Mouse (Mus musculus): ENCODE data around the gene Zfp978. TPM values are rescaled to one million over a fixed set of nuclear protein-coding genes. Genes with fewer than 3 reads are reported as not detected.
"Not testable (repeated sequence)": the region's sequence is repeated elsewhere in the genome, so short reads cannot be mapped to it uniquely, and the experiment has no call there.

The Zfp978 gene
- polyA plus RNA-seq, 1 experiment from 2014 or later: 0.37 TPM

DNA sequence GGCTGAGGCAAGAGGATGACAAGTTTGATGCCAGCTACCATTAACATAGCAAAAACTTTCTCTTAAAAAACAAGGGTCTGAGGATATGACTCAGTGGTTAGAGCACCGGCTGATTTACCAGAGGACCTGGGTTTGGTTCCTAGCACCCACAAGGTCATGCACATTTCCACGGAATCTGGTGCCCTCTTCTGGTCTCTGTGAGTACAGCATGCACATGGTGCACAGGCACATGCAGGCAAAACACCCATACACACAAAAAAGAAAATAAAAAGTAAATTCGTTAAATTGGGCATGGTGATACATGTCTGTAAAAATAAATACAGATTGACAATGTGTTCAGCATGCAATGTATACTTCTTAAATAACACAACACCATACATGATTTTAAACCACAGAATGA lies 20.9 kb upstream of the Zfp978 start:
- H3K36me3 ChIP-seq (ENCODE audit: control insufficient read depth, insufficient read depth, low read length); ATAC-seq (replicated peaks; ENCODE audit: low FRiP score); H3K4me1 ChIP-seq (replicated peaks; ENCODE audit: control insufficient read depth, insufficient read depth, low read length); H3K27me3 ChIP-seq (replicated peaks; ENCODE audit: control insufficient read depth, insufficient read depth, low read length); H3K4me3 ChIP-seq (ENCODE audit: low read depth, low read length); H3K4me2 ChIP-seq; H3K27ac ChIP-seq (ENCODE audit: low read depth, low read length); H3K9ac ChIP-seq (ENCODE audit: low read depth, low read length): not testable (repeated sequence)
- peaks cover 53% of the 10 kb centered on the region for H3K9me3 ChIP-seq (ENCODE audit: control insufficient read depth, low read length)
- 65% methylated on average over 3 of the region's 3 CpGs for WGBS
- peak; percentile 23 for DNase-seq (ENCODE audit: low spot score)

DNA sequence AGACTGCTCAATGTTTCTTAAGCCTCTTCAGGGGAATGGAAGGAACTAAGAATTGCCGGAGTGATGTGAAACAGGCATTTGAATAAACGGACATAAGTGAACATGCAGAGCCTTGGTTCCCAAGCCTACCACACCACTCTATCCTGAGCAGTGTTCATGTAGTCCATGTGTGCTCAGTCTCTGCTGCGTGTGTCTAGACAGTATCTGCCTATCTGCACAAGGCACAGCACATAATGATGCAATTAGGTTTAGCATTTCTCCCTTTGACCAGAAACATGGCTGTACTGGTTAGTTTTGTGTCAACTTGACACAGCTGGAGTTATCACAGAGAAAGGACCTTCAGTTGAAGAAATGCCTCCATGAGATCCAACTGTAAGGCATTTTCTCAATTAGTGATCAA lies 20.2 kb upstream of the Zfp978 start:
- H3K27ac ChIP-seq (ENCODE audit: low read depth, low read length); ATAC-seq (replicated peaks; ENCODE audit: low FRiP score); H3K36me3 ChIP-seq (ENCODE audit: control insufficient read depth, insufficient read depth, low read length); H3K9ac ChIP-seq (ENCODE audit: low read depth, low read length); H3K4me1 ChIP-seq (replicated peaks; ENCODE audit: control insufficient read depth, insufficient read depth, low read length); H3K27me3 ChIP-seq (replicated peaks; ENCODE audit: control insufficient read depth, insufficient read depth, low read length); H3K4me3 ChIP-seq (ENCODE audit: low read depth, low read length); H3K4me2 ChIP-seq: not testable (repeated sequence)
- peak; percentile 25 for DNase-seq (ENCODE audit: low spot score)
- H3K9me3 ChIP-seq (ENCODE audit: control insufficient read depth, low read length): peaks cover 47% of the 10 kb centered on the region
- WGBS: 78% methylated on average over 3 of the region's 3 CpGs

DNA sequence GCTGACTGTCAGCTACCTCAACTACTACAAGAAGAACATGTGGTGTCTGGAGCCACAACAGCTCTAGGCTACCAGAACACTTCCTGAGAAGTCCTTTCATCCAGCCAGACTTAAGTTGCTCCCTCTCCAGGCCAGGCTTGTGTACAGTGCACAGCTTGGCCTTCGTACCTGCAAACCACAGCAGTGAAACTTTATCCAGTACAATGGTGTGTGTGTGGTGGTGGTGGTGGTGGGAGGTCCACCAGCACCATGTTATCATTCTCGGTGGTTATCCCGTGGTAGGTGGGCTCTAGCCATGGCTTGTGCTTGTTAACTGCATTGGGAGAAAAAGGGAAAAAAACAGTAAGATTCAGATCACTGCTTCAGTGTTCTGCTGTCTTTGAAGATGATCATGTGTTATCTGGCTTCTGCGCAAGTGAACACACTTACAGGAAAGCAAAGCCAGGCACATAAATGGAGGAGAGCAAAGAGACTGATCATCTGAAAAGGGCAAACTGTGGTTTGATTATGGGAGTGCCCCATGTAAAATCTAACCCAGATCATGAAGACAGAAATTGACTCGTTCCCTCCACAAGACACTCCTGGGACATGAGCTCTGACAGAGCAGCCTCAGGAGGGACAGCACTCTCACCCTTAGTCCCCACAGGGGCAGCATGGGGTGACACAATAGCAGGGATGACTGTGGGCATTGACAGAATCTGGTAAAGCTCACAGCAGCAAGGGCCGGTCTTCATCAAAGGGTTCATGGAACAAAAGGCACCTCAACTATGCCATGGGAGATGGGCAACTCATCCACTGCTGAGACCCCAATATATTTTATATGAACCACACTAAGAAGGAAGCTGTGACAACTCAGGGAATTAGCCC lies 17.8 kb upstream of the Zfp978 start:
- not testable (repeated sequence) for H3K4me1 ChIP-seq (replicated peaks; ENCODE audit: control insufficient read depth, insufficient read depth, low read length); H3K9ac ChIP-seq (ENCODE audit: low read depth, low read length); H3K4me2 ChIP-seq; H3K36me3 ChIP-seq (ENCODE audit: control insufficient read depth, insufficient read depth, low read length); H3K4me3 ChIP-seq (ENCODE audit: low read depth, low read length); H3K27me3 ChIP-seq (replicated peaks; ENCODE audit: control insufficient read depth, insufficient read depth, low read length); H3K27ac ChIP-seq (ENCODE audit: low read depth, low read length)
- DNase-seq (ENCODE audit: low spot score) (peak; percentile 41), ATAC-seq (replicated peaks; ENCODE audit: low FRiP score) (peak; percentile 83)
- 72% methylated on average over 6 of the region's 6 CpGs for WGBS
- peaks cover 40% of the 10 kb centered on the region for H3K9me3 ChIP-seq (ENCODE audit: control insufficient read depth, low read length)

DNA sequence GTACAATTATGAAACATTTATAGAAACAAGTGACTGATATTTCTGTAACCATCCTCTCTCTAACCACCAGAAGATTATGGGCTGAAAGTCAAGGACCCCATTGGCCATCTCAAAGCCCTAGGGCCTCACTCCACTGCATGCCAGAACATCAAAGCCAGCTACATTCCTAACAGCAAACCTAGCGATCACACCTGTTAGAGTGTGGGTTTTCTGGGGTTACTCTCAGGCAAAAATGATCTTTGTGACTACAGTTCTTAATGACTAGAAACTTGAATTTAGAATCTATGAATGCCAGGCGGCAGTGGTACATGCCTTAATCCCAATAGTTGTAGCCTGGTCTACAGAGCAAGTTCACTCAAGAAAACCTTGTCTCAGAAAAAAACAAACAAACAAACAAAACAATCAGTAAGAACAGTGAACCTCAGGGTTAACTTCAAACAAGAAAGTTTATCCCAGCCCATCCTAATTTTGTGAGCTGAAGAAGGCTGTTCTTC lies 16.0 kb upstream of the Zfp978 start:
- H3K36me3 ChIP-seq (ENCODE audit: control insufficient read depth, insufficient read depth, low read length); H3K4me1 ChIP-seq (replicated peaks; ENCODE audit: control insufficient read depth, insufficient read depth, low read length); DNase-seq (ENCODE audit: low spot score); H3K27me3 ChIP-seq (replicated peaks; ENCODE audit: control insufficient read depth, insufficient read depth, low read length); H3K4me2 ChIP-seq; H3K27ac ChIP-seq (ENCODE audit: low read depth, low read length); ATAC-seq (replicated peaks; ENCODE audit: low FRiP score); H3K9ac ChIP-seq (ENCODE audit: low read depth, low read length); H3K4me3 ChIP-seq (ENCODE audit: low read depth, low read length): not testable (repeated sequence)
- 79% methylated on average over 2 of the region's 2 CpGs for WGBS
- peaks cover 44% of the 10 kb centered on the region for H3K9me3 ChIP-seq (ENCODE audit: control insufficient read depth, low read length)

DNA sequence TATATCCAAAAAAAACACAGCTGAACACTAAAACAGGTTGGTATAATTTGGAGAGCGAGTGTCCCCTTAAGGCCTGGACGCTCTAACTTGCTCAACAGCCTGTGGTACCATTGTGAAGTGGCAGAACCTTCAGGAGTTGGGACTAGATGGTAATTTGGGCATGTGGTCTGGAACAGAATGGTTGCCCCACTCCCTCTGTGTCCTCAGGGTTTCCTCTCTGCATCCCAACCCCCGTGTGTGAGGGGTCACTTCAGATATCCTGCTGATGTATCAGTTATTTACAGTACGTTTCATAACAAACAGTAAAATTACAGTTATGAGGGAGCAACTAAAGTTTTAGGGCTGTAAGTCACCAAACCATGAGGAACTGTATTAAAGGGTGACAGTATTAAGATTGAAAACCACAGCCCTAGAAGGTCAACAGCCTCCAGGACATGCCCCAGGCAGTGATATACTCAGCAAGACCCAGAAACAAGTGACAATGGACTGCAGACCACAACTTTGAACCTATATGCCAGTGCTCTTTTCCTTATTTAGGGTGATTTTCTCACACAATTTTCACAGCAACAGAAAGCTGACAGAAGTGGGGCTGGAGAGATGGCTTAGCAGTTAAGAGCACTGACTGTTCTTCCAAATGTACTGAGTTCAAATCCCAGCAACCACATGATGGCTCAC lies 14.6 kb upstream of the Zfp978 start:
- not testable (repeated sequence) for H3K27ac ChIP-seq (ENCODE audit: low read depth, low read length); H3K4me1 ChIP-seq (replicated peaks; ENCODE audit: control insufficient read depth, insufficient read depth, low read length); H3K4me2 ChIP-seq; H3K4me3 ChIP-seq (ENCODE audit: low read depth, low read length); H3K27me3 ChIP-seq (replicated peaks; ENCODE audit: control insufficient read depth, insufficient read depth, low read length); H3K9ac ChIP-seq (ENCODE audit: low read depth, low read length); H3K36me3 ChIP-seq (ENCODE audit: control insufficient read depth, insufficient read depth, low read length); ATAC-seq (replicated peaks; ENCODE audit: low FRiP score)
- DNase-seq (ENCODE audit: low spot score): peak; percentile 12
- WGBS: 59% methylated on average over 4 of the region's 4 CpGs
- peaks cover 50% of the 10 kb centered on the region for H3K9me3 ChIP-seq (ENCODE audit: control insufficient read depth, low read length)

DNA sequence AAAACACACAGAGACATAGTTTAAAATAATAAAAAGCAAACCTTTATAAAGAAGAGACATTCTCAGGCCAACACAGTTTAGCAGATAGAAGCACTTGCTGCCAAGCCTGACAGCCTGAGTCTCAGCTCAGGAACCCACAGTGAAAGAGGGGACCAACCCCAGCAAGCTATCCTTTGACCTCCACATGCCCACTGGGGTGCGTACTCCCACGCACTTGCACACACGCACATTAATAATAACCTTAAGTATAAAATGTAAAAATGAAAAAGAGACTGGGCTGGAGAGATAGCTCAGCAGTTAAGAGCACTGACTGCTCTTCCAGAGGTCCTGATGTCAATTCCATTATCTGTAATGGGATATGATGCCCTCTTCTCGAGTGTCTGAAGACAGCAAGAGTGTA lies 13.8 kb upstream of the Zfp978 start:
- not testable (repeated sequence) for H3K27ac ChIP-seq (ENCODE audit: low read depth, low read length); H3K4me2 ChIP-seq; H3K4me1 ChIP-seq (replicated peaks; ENCODE audit: control insufficient read depth, insufficient read depth, low read length); H3K27me3 ChIP-seq (replicated peaks; ENCODE audit: control insufficient read depth, insufficient read depth, low read length); H3K36me3 ChIP-seq (ENCODE audit: control insufficient read depth, insufficient read depth, low read length); H3K9ac ChIP-seq (ENCODE audit: low read depth, low read length); H3K4me3 ChIP-seq (ENCODE audit: low read depth, low read length); ATAC-seq (replicated peaks; ENCODE audit: low FRiP score)
- peaks cover 50% of the 10 kb centered on the region for H3K9me3 ChIP-seq (ENCODE audit: control insufficient read depth, low read length)
- peak; percentile 29 for DNase-seq (ENCODE audit: low spot score)
- WGBS: 58% methylated on average over 4 of the region's 4 CpGs

DNA sequence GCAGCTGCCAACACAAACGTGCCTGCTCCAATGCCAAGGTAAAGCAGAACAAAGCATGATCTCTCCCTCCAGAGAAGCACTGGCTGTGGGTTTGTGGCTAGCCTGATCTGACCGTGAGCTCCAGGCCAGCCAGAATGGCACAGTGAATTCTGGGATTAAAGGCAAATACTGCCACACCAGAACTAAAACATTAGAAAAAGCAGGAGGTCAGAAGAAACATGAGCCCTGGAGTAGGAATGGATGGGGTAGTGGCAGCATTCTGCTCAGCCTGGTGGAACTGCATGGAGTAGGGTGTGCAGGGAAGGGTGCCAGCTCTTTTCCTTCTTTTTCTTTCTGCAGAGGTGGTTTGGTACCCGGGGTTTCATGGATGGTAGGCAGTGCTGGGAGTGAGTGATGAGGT lies 13.2 kb upstream of the Zfp978 start:
- H3K27me3 ChIP-seq (replicated peaks; ENCODE audit: control insufficient read depth, insufficient read depth, low read length); H3K4me2 ChIP-seq; H3K9ac ChIP-seq (ENCODE audit: low read depth, low read length); DNase-seq (ENCODE audit: low spot score); H3K4me1 ChIP-seq (replicated peaks; ENCODE audit: control insufficient read depth, insufficient read depth, low read length); H3K27ac ChIP-seq (ENCODE audit: low read depth, low read length); ATAC-seq (replicated peaks; ENCODE audit: low FRiP score); H3K36me3 ChIP-seq (ENCODE audit: control insufficient read depth, insufficient read depth, low read length); H3K4me3 ChIP-seq (ENCODE audit: low read depth, low read length): not testable (repeated sequence)
- WGBS: 67% methylated on average over 1 of the region's 3 CpGs
- H3K9me3 ChIP-seq (ENCODE audit: control insufficient read depth, low read length): peaks cover 49% of the 10 kb centered on the region

DNA sequence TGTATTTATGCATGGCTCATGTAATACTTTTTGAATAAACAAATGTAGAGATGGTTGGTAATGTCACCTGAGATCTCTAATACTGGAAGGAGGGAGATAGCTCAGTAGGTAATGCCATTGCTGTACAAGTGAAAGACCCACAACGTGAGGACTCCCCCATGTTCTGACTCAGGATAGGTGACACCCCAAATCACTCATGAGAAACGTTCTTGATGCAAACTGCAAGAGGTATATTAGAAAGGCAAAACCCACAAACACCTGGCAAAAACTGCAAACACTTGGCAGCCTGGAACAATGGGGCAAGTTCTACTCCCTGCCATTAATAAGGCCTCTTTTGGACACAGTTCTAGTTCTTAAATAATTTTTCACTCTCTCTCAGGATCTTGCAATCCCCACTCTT lies 12.7 kb upstream of the Zfp978 start:
- DNase-seq (ENCODE audit: low spot score); H3K4me2 ChIP-seq; H3K9ac ChIP-seq (ENCODE audit: low read depth, low read length); H3K27ac ChIP-seq (ENCODE audit: low read depth, low read length); H3K36me3 ChIP-seq (ENCODE audit: control insufficient read depth, insufficient read depth, low read length); ATAC-seq (replicated peaks; ENCODE audit: low FRiP score); H3K4me3 ChIP-seq (ENCODE audit: low read depth, low read length); H3K4me1 ChIP-seq (replicated peaks; ENCODE audit: control insufficient read depth, insufficient read depth, low read length); H3K27me3 ChIP-seq (replicated peaks; ENCODE audit: control insufficient read depth, insufficient read depth, low read length): not testable (repeated sequence)
- WGBS: 73% methylated on average over 2 of the region's 2 CpGs
- H3K9me3 ChIP-seq (ENCODE audit: control insufficient read depth, low read length): peaks cover 44% of the 10 kb centered on the region

Measured in liver, embryonic 11.5 days (tissue).